Mouse (Mus musculus) kidney, adult 2 months (tissue): ENCODE measurements around the gene Kif12.

Source experiments
- CTCF ChIP-seq: fragments of 200-500 bp; conservative IDR thresholded peaks from 2 replicates; pipeline ENCODE4 v1.5.1; 2011; ENCODE audit warnings: low read depth, mild to moderate bottlenecking, control low read depth, low read length, moderate library complexity, mixed read lengths; ENCODE audit not compliant: insufficient read depth, insufficient read length
- POLR2A ChIP-seq: fragments of 200-500 bp; IDR thresholded peaks from one replicate; pipeline ENCODE4 v1.6.1; 2011; ENCODE audit warnings: low read depth, low read length, control low read depth

GRCm38 (mm10) chr4:63151127-63151526, 20.8 kb downstream of the Kif12 start:
- no peak for TF ChIP-seq POLR2A
- no peak for TF ChIP-seq CTCF
